Mouse (Mus musculus) MEL (cell line): ENCODE results near the gene Stk16. TPM values are rescaled to one million over a fixed set of nuclear protein-coding genes. Genes with fewer than 3 reads are reported as not detected.
A peak's percentile ranks its signal among the peaks of the same experiment; 100 is the strongest.

Experiments used
- DNase-seq: peaks from one replicate; pipeline ENCODE4 v3.0.0; 2011; ENCODE audit warnings: low read depth, low spot score
- H3K27ac ChIP-seq: 2 replicates; pipeline ENCODE4 v1.5.1; 2012; ENCODE audit warnings: low read depth, mild to moderate bottlenecking, control low read depth, low read length, moderate library complexity; ENCODE audit not compliant: control insufficient read depth
- H3K27me3 ChIP-seq, 2 experiments: fragments of 150-350 bp in 1 of 2; sonication (generic) in 1 of 2; 2 replicates each; pipeline ENCODE4 v1.6.1; 2012; ENCODE audit warnings: low read length in 2 of 2, mild to moderate bottlenecking in 2 of 2, improper control_type of control experiment in 1 of 2, moderate library complexity in 1 of 2; ENCODE audit not compliant: insufficient read depth in 2 of 2, control insufficient read depth in 1 of 2
- H3K36me3 ChIP-seq, 2 experiments: 2 replicates each; pipeline ENCODE4 v1.6.1; 2012 to 2014; ENCODE audit warnings: low read length in 2 of 2, improper control_type of control experiment in 1 of 2, inconsistent platforms in 1 of 2, mild to moderate bottlenecking in 1 of 2; ENCODE audit not compliant: insufficient read depth in 2 of 2, control insufficient read depth in 1 of 2
- H3K4me1 ChIP-seq, 2 experiments: fragments of 150-350 bp in 1 of 2; sonication (generic) in 1 of 2; 2 replicates each; pipeline ENCODE4 v1.6.1; 2012; ENCODE audit warnings: low read length in 2 of 2, improper control_type of control experiment in 1 of 2, mild to moderate bottlenecking in 1 of 2; ENCODE audit not compliant: insufficient read depth in 2 of 2, control insufficient read depth in 1 of 2
- H3K4me3 ChIP-seq, 2 experiments: fragments of 150-350 bp in 1 of 2; sonication (generic) in 1 of 2; 2 replicates each; pipeline ENCODE4 v1.5.1; 2012; ENCODE audit warnings: low read depth in 2 of 2, low read length in 2 of 2, mild to moderate bottlenecking in 2 of 2, moderate library complexity in 2 of 2, control low read depth in 1 of 2, improper control_type of control experiment in 1 of 2; ENCODE audit not compliant: control insufficient read depth in 1 of 2, insufficient read depth in 1 of 2
- H3K79me2 ChIP-seq: 2 replicates; pipeline ENCODE4 v1.6.1; 2012; ENCODE audit warnings: mild to moderate bottlenecking, low read length, moderate library complexity; ENCODE audit not compliant: control insufficient read depth, poor library complexity, insufficient read depth
- H3K9ac ChIP-seq: 2 replicates; pipeline ENCODE4 v1.6.1; 2012; ENCODE audit warnings: low read depth, mild to moderate bottlenecking, control low read depth, low read length, moderate library complexity; ENCODE audit not compliant: control insufficient read depth, poor library complexity, severe bottlenecking
- H3K9me3 ChIP-seq: fragments of 150-350 bp; sonication (generic); replicated peaks from 2 replicates; pipeline ENCODE4 v1.6.1; 2012; ENCODE audit warnings: mild to moderate bottlenecking, low read length, improper control_type of control experiment, moderate library complexity; ENCODE audit not compliant: insufficient read depth
- CHD2 ChIP-seq: IDR thresholded peaks from 2 replicates; pipeline ENCODE4 v1.6.1; 2011; ENCODE audit warnings: low read length, improper control_type of control experiment
- E2F4 ChIP-seq: IDR thresholded peaks from 2 replicates; pipeline ENCODE4 v1.6.1; 2011; ENCODE audit warnings: low read depth, low read length, improper control_type of control experiment, borderline replicate concordance
- EP300 ChIP-seq, 2 experiments: IDR thresholded peaks; 2 replicates each; pipeline ENCODE4 v1.6.1; 2011; ENCODE audit warnings: improper control_type of control experiment in 2 of 2, low read length in 2 of 2, low read depth in 1 of 2, mild to moderate bottlenecking in 1 of 2
- ETS1 ChIP-seq: IDR thresholded peaks from 2 replicates; pipeline ENCODE4 v1.6.1; 2012; ENCODE audit warnings: low read depth, mild to moderate bottlenecking, inconsistent platforms, low read length, improper control_type of control experiment, moderate library complexity
- GABPA ChIP-seq: IDR thresholded peaks from 2 replicates; pipeline ENCODE4 v1.6.1; 2012; ENCODE audit warnings: low read depth, mild to moderate bottlenecking, inconsistent platforms, low read length, improper control_type of control experiment, moderate library complexity
- GATA1 ChIP-seq: IDR thresholded peaks from 2 replicates; pipeline ENCODE4 v1.6.1; 2011; ENCODE audit warnings: low read depth, low read length, improper control_type of control experiment
- HCFC1 ChIP-seq: IDR thresholded peaks from 2 replicates; pipeline ENCODE4 v1.6.1; 2012; ENCODE audit warnings: low read depth, mild to moderate bottlenecking, inconsistent platforms, low read length, improper control_type of control experiment, moderate library complexity
- JUND ChIP-seq: IDR thresholded peaks from 2 replicates; pipeline ENCODE4 v1.6.1; 2011; ENCODE audit warnings: low read depth, mild to moderate bottlenecking, improper control_type of control experiment, low read length
- MAFK ChIP-seq: IDR thresholded peaks from 2 replicates; pipeline ENCODE4 v1.6.1; 2011; ENCODE audit warnings: low read depth, mild to moderate bottlenecking, low read length, improper control_type of control experiment, borderline replicate concordance
- MAX ChIP-seq: IDR thresholded peaks from 2 replicates; pipeline ENCODE4 v1.6.1; 2011; ENCODE audit warnings: low read length, improper control_type of control experiment
- MAZ ChIP-seq: IDR thresholded peaks from 2 replicates; pipeline ENCODE4 v1.6.1; 2012; ENCODE audit warnings: low read depth, mild to moderate bottlenecking, inconsistent platforms, low read length, improper control_type of control experiment
- MEF2A ChIP-seq: IDR thresholded peaks from 2 replicates; pipeline ENCODE4 v1.6.1; 2014; ENCODE audit warnings: low read depth, mild to moderate bottlenecking, inconsistent platforms, low read length, improper control_type of control experiment; ENCODE audit not compliant: poor library complexity, insufficient replicate concordance, severe bottlenecking; ENCODE audit errors: extremely low read depth
- MXI1 ChIP-seq: IDR thresholded peaks from 2 replicates; pipeline ENCODE4 v1.6.1; 2011; ENCODE audit warnings: mild to moderate bottlenecking, low read depth, low read length, improper control_type of control experiment
- MYB ChIP-seq: IDR thresholded peaks from 2 replicates; pipeline ENCODE4 v1.6.1; 2011; ENCODE audit warnings: mild to moderate bottlenecking, low read depth, low read length, improper control_type of control experiment
- MYC ChIP-seq: IDR thresholded peaks from 2 replicates; pipeline ENCODE4 v1.6.1; 2011; ENCODE audit warnings: low read depth, mild to moderate bottlenecking, low read length, improper control_type of control experiment, moderate library complexity
- NELFE ChIP-seq: IDR thresholded peaks from 2 replicates; pipeline ENCODE4 v1.6.1; 2011; ENCODE audit warnings: low read depth, low read length, improper control_type of control experiment
- NRF1 ChIP-seq: IDR thresholded peaks from 2 replicates; pipeline ENCODE4 v1.6.1; 2014; ENCODE audit warnings: low read depth, mild to moderate bottlenecking, inconsistent platforms, low read length, improper control_type of control experiment, moderate library complexity; ENCODE audit not compliant: poor library complexity, insufficient read depth, severe bottlenecking
- POLR2AphosphoS2 ChIP-seq: IDR thresholded peaks from 2 replicates; pipeline ENCODE4 v1.6.1; 2011; ENCODE audit warnings: low read length, improper control_type of control experiment
- POLR2AphosphoS5 ChIP-seq: IDR thresholded peaks from 2 replicates; pipeline ENCODE4 v1.6.1; 2012; ENCODE audit warnings: low read depth, borderline replicate concordance, mild to moderate bottlenecking, inconsistent platforms, low read length, moderate library complexity, mixed read lengths
- RAD21 ChIP-seq: IDR thresholded peaks from 2 replicates; pipeline ENCODE4 v1.6.1; 2011; ENCODE audit warnings: mild to moderate bottlenecking, low read depth, low read length, improper control_type of control experiment
- RCOR1 ChIP-seq: IDR thresholded peaks from 2 replicates; pipeline ENCODE4 v1.6.1; 2012; ENCODE audit warnings: low read depth, mild to moderate bottlenecking, inconsistent platforms, low read length, improper control_type of control experiment
- SIN3A ChIP-seq: IDR thresholded peaks from 2 replicates; pipeline ENCODE4 v1.6.1; 2012; ENCODE audit warnings: low read length, improper control_type of control experiment, inconsistent platforms
- SMC3 ChIP-seq: IDR thresholded peaks from 2 replicates; pipeline ENCODE4 v1.6.1; 2011; ENCODE audit warnings: low read depth, low read length, improper control_type of control experiment
- TAL1 ChIP-seq: IDR thresholded peaks from 2 replicates; pipeline ENCODE4 v1.6.1; 2012; ENCODE audit warnings: mild to moderate bottlenecking, inconsistent platforms, low read length, moderate library complexity, mixed read lengths
- TBP ChIP-seq: IDR thresholded peaks from 2 replicates; pipeline ENCODE4 v1.8.0; 2011; ENCODE audit warnings: low read depth, low read length, improper control_type of control experiment
- TCF12 ChIP-seq: IDR thresholded peaks from 2 replicates; pipeline ENCODE4 v1.6.1; 2014; ENCODE audit warnings: low read depth, mild to moderate bottlenecking, inconsistent platforms, low read length, improper control_type of control experiment, moderate library complexity
- UBTF ChIP-seq: IDR thresholded peaks from 2 replicates; pipeline ENCODE4 v1.6.1; 2012; ENCODE audit warnings: low read depth, mild to moderate bottlenecking, inconsistent platforms, low read length, improper control_type of control experiment, moderate library complexity, borderline replicate concordance; ENCODE audit not compliant: insufficient read depth
- USF1 ChIP-seq: IDR thresholded peaks from 2 replicates; pipeline ENCODE4 v1.6.1; 2014; ENCODE audit warnings: low read depth, mild to moderate bottlenecking, inconsistent platforms, low read length, improper control_type of control experiment, moderate library complexity
- USF2 ChIP-seq, 2 experiments: IDR thresholded peaks; 2 replicates each; pipeline ENCODE4 v1.6.1; 2011 to 2012; ENCODE audit warnings: improper control_type of control experiment in 2 of 2, low read length in 2 of 2, borderline replicate concordance in 1 of 2, inconsistent platforms in 1 of 2, low read depth in 1 of 2, mild to moderate bottlenecking in 1 of 2; ENCODE audit not compliant: insufficient read depth in 1 of 2
- ZC3H11A ChIP-seq: IDR thresholded peaks from 2 replicates; pipeline ENCODE4 v1.6.1; 2012; ENCODE audit warnings: low read depth, mild to moderate bottlenecking, inconsistent platforms, low read length, improper control_type of control experiment
- ZKSCAN1 ChIP-seq: IDR thresholded peaks from 2 replicates; pipeline ENCODE4 v1.6.1; 2012; ENCODE audit warnings: low read depth, mild to moderate bottlenecking, inconsistent platforms, low read length, improper control_type of control experiment, moderate library complexity
- ZMIZ1 ChIP-seq: IDR thresholded peaks from 2 replicates; pipeline ENCODE4 v1.6.1; 2012; ENCODE audit warnings: low read depth, mild to moderate bottlenecking, inconsistent platforms, low read length, improper control_type of control experiment, moderate library complexity
- ZNF384 ChIP-seq: IDR thresholded peaks from 2 replicates; pipeline ENCODE4 v1.6.1; 2012; ENCODE audit warnings: low read depth, mild to moderate bottlenecking, inconsistent platforms, low read length, improper control_type of control experiment
- polyA plus RNA-seq, 2 experiments: library from polyadenylated mRNA; stranded (reverse) in 1 of 2; unstranded in 1 of 2; fragments of >175 nt in 1 of 2; fragments of >200 nt in 1 of 2; gene quantifications; 2 replicates each; pipeline versions ENCODE4 v1.2.1 to v1.2.4; 2012; ENCODE audit warnings: low replicate concordance in 2 of 2, low read depth in 1 of 2; ENCODE audit not compliant: insufficient read length in 2 of 2, insufficient read depth in 1 of 2, missing spikeins in 1 of 2
- total RNA-seq: library from RNA; depleted of rRNA; stranded (reverse); fragments of 300-350 nt; gene quantifications from 2 replicates; pipeline ENCODE4 v1.2.3, GENCODE M21; 2012; rRNA removed

Gene Stk16
- total RNA-seq (83.2 and 110 TPM in 2 replicates), polyA plus RNA-seq (100 to 1,000 TPM in 1 of 2 experiments, not detected in 1; 154 TPM)

- Histone ChIP-seq H3K9ac (peak within 1 kb of the TSS; percentile 96), H3K9me3 (no peaks in the 10 kb centered on the region), H3K36me3 (peaks cover 9 to 46% of the 10 kb centered on the region in 2 experiments; a peak in 3 of 4 replicates), H3K4me3 (peak within 1 kb of the TSS; percentile 50 to 89), H3K79me2 (peaks cover 52% of the 10 kb centered on the region), H3K27me3 (no peaks in the 10 kb centered on the region), H3K27ac (peak within 1 kb of the TSS; percentile 84), H3K4me1 (peaks cover 2 to 43% of the 10 kb centered on the region in 2 experiments; a peak in 3 of 4 replicates)
- peak; percentile 97 for DNase-seq
- TF ChIP-seq EP300 (IDR thresholded peaks at IDR 0.05; ENCODE audit: low read depth in 1 of 2, low read length in 2 of 2) (peak in 1 of 2 experiments; percentile 51; a peak in 2 of 4 replicates), SIN3A (peak; percentile 99), RCOR1 (no peak), SMC3 (no peak), GABPA (no peak), MAX (no peak), HCFC1 (peak; percentile 95), USF1 (no peak), NRF1 (no peak), TAL1 (no peak), ZMIZ1 (peak; percentile 36; the same call in 1 of the 2 replicates), GATA1 (no peak), JUND (no peak), MAFK (no peak), ETS1 (peak; percentile 60; the same call in 1 of the 2 replicates), ZKSCAN1 (no peak), MYC (peak; percentile 39; the same call in 1 of the 2 replicates), RAD21 (no peak), ZC3H11A (no peak), E2F4 (no peak), MEF2A (no peak), MAZ (peak; percentile 64; the same call in 1 of the 2 replicates), TCF12 (peak; percentile 57; the same call in 1 of the 2 replicates), ZNF384 (no peak), CHD2 (no peak), MYB (peak; percentile 90), POLR2AphosphoS5 (no peak), TBP (no peak), UBTF (peak; percentile 51; the same call in 1 of the 2 replicates), USF2 (IDR thresholded peaks at IDR 0.05; ENCODE audit: borderline replicate concordance in 1 of 2, insufficient read depth in 1 of 2, low read depth in 1 of 2, low read length in 2 of 2) (no peak), POLR2AphosphoS2 (peak; percentile 47; the same call in 1 of the 2 replicates), NELFE (peak; percentile 78), MXI1 (peak; percentile 92)
These were observed at the start of gene Stk16, which contains the start of gene Glb1l for GRCm38 (mm10) chr1:75210136-75211087. Gene Stk16, plus strand, starts transcription at chr1:75210838. Gene Glb1l, minus strand, starts transcription at chr1:75210813.
